Mouse (Mus musculus): Measurements from ENCODE around the gene Tmem176b.
"Not testable (repeated sequence)": the region's sequence is repeated elsewhere in the genome, so short reads cannot be mapped to it uniquely, and the experiment has no call there.

Tmem176b gene

DNA sequence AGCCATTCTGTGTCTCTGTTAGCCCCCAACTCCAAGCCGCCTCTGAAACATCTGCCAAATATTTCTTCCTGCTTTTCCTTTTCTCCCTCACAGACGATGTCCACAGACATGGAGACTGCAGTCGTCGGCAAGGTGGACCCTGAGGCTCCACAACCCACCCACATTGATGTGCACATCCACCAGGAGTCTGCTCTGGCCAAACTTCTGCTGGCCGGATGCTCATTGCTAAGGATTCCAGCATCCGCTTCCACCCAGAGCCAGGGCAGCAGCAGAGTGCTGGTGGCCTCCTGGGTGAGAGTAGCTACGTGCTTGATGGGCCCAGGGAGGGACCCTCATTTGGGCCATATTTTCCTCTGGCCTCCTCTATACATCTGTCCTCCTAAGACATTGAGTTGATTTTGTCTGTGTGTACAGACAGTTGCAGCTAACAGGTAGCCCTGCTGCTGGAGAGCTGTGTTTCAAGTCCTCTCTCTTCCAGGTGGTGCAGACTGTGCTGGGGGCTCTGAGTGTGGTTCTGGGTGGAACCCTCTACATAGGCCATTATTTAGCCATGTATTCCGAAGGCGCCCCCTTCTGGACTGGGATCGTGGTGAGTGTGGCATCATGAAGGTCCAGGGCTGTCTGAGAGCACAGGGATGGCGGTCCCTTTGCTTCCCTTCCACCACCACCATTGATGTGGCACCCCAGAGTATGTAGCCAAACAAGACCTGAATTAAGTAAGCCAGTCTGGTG, 981 bp upstream of the Tmem176b start:
- DNase-seq (ENCODE audit: extremely low spot score, low read depth, low spot score) = no peak

DNA sequence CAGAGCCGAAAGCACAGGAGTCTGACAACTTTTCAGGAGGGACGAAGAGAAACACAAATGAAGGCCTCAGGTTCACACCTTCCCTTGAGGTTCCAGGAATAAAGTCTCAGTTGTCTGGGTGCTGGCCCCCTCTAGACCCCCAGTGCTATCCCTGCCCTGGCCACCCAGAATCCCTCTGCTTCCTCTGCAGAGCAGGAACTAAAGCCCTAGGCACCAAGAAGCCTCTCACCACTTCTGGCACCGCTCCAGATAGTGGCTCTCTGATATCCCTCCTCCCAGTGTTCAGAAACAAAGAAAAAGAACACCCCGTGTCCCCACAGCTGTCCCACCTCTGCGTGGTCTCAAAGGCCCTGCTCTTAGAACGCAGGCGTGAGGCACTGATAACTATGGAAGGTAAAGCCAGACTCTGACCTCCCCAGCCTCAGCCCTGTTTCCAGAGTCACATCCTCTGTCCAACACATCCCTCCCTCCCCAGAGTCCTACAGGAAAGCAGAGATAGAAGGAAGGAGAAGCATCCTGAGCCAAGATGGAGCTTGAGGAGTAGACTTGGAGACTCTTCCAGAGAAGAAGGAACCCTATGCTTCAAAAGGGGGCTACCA, 826 bp downstream of the Tmem176b start, which contains the start of gene Tmem176a:
Tmem176a (plus strand) TSS at position 549 of the 599 bp plus-strand sequence.
- no peak for DNase-seq (ENCODE audit: extremely low spot score, low read depth, low spot score)

GRCm38 (mm10) chr6:48838321-48839080, 2.8 kb downstream of the Tmem176b start:
- DNase-seq (ENCODE audit: extremely low spot score, low read depth, low spot score) = no peak

- DNase-seq (ENCODE audit: extremely low spot score, low read depth, low spot score) = no peak
These were observed 3.8 kb downstream of the Tmem176b start for GRCm38 (mm10) chr6:48837516-48837915.

DNA sequence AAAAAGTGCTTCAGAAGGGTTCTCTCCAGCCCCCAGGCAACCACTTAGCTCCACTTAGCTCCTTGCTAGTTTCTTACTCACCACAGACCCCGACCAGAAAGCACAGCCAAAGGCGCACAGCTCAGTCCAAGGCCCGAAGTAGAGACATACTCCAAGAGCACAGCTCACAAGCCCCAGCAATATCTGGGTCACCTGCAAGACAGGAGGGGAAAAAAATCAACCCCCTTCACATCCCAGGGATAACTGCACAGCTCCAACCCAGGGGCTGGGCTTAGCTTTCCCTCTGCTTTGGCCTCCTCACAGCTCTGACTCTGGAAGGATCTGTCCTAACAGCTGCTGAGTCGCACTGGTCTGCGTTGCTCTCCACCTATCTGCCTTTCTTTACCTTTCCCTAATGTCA, 5.2 kb downstream of the Tmem176b start:
- DNase-seq (ENCODE audit: extremely low spot score, low read depth, low spot score) = no peak

- DNase-seq (ENCODE audit: extremely low spot score, low read depth, low spot score) = no peak
These were observed 6.1 kb downstream of the Tmem176b start for GRCm38 (mm10) chr6:48835241-48835640.

- DNase-seq (ENCODE audit: extremely low spot score, low read depth, low spot score) = no peak
These were observed 7.8 kb downstream of the Tmem176b start for GRCm38 (mm10) chr6:48833515-48833914.

DNA sequence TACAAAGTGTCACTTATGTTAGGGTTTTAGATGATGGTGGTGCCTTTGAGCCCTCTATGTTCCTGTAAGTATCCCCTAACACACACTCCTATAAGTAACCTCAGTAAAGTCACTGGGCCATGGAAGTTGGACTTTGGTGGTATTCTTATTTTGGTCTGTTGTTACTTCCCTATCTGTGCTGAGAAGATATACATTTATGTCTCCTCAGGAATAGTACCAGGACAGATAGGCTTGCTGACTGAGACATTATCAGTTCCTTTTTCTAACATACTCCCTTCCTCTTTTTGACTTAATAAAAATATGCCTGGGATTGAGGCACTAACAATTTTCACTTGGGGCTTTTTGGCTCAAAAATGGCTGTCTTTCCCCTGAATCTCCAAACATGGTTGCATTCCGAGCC, 8.9 kb downstream of the Tmem176b start:
- DNase-seq (ENCODE audit: extremely low spot score, low read depth, low spot score) = no peak

GRCm38 (mm10) chr6:48831141-48831540, 10.2 kb downstream of the Tmem176b start:
- no peak for DNase-seq (ENCODE audit: extremely low spot score, low read depth, low spot score)

DNA sequence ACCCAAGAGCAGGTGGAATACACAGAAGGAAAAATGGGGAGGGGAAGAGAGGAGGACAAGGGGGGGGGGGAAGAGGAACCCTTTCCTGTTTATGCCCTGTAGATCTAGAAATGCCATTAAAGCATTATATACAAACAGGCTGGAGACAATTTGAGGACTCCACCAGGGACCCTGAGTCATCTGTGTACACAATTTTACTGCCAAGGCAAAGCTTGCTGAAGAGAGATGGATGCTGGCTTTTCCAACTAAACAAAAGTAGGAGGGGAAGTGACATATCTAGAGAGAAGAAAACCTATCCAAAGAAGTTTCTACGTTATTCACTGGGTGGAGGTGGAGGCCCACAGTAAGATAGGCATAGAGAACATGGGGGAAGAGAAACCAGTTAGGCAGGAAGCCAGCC, 11.1 kb downstream of the Tmem176b start:
- no peak for DNase-seq (ENCODE audit: extremely low spot score, low read depth, low spot score)

- DNase-seq (ENCODE audit: extremely low spot score, low read depth, low spot score) = no peak
These were observed 11.6 kb downstream of the Tmem176b start for GRCm38 (mm10) chr6:48829651-48830050.

- no peak for DNase-seq (ENCODE audit: extremely low spot score, low read depth, low spot score)
These were observed 12.3 kb downstream of the Tmem176b start for GRCm38 (mm10) chr6:48828976-48829375.

GRCm38 (mm10) chr6:48825016-48825415, 16.3 kb downstream of the Tmem176b start:
- no peak for DNase-seq (ENCODE audit: extremely low spot score, low read depth, low spot score)

DNA sequence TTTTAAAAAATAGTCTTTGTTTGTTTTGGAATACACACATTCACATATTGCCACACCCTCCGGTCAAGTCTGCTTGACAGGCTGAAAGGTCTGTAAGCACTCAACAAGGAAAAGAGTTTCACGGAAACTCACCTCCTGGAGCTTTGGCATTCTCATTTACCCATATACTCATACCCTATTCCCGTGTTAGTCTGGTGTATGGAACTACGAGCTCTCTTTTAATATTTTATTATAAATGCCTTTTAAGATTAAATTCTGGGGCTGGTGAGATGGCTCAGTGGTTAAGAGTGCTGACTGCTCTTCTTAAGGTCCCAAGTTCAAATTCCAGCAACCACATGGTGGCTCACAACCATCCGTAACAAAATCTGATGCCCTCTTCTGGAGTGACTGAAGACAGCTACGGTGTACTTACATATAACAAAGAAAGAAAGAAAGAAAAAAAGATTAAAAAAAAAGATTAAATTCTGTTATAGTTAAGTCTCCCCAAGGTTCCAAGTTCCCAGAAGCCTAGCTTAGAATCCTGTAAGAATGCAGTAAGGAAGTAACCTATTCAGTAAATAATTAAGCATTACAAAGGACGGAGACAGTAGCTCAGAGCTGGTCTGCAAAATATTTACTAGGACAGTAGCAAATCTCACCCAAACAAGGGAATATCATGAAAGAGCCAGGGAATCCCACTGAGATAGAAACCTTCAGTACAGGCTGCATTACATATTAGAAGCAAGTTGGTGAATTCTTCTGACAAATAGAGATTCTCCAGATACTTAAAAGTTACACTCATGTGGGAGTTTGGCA, 19.1 kb downstream of the Tmem176b start:
- DNase-seq (ENCODE audit: extremely low spot score, low read depth, low spot score) = not testable (repeated sequence)

- peak; percentile 49 for DNase-seq (ENCODE audit: extremely low spot score, low read depth, low spot score)
These were observed 23.5 kb downstream of the Tmem176b start for GRCm38 (mm10) chr6:48817815-48818214.

DNA sequence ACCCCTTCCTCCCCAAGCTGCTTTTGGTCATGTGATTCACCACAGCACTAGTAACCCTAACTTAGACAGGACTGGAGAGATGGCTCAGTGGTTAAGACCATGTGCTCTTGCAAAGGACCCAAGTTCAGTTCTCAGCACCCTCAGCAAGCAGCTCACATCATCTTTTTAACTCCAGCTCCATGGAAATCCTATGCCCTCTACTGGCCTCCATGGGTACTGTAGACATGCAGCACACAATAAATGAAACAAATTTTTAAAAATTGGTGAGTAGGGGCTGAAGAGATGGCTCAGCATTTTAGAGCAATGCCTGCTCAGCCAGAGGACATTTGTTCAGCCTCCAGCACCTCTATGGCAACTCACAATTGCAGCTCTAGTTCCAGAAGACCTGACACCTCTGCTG, 26.3 kb downstream of the Tmem176b start:
- no peak for DNase-seq (ENCODE audit: extremely low spot score, low read depth, low spot score)

DNA sequence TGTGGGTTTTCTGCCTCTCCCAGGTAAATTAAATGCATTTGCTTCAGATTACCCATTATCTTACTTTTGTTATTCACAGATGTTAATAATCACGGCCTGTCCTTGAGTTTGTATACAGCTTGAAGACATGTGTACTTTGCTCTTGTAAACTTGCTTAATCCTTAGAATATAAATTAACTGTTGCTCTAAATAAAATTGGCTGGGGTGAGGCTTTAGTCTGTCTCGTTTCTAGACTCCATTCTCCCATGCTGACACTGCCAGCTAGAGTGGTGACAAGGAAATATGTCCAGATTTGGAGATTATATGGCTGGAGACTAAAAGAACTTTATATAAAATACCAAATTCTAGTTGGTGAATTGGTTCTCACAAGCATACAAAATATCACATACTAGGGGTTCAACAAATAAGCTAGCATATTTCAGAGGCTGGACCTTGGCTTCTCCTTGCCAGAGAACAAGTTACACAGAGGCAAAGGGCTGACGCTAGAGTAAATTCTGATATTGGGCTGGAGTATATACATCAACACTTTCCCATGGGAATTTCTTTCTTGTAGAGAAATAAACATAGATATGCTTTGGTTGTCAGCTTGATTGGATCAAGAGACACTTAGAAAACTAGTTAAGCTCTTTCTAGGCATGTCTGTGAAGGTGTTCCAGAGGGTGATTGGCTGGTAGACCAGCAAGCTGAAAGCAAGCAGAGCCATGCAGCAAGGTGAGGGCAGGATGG, 31.6 kb downstream of the Tmem176b start:
- no peak for DNase-seq (ENCODE audit: extremely low spot score, low read depth, low spot score)

- no peak for DNase-seq (ENCODE audit: extremely low spot score, low read depth, low spot score)
These were observed 34.5 kb downstream of the Tmem176b start for GRCm38 (mm10) chr6:48806746-48807145.

DNA sequence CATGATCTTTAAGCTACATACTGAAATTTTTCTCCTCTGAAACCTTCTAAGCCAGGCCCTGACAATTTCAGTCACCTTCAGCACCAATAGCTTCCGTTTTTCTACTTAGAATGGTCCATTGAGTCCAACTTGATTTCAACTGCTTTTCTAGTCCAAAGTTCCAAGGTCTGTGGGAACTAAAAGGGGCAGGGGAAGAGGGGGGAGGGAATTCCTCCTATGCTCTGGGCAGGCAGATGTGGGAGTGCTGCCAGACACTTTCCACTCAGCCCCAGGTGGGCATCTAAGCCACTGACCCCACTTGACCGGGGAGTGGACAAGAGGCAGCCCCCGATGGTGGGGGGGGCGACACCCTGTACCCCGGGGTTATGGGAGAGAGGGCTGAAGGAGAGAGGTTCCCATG, 37.0 kb downstream of the Tmem176b start:
- DNase-seq (ENCODE audit: extremely low spot score, low read depth, low spot score) = no peak

DNA sequence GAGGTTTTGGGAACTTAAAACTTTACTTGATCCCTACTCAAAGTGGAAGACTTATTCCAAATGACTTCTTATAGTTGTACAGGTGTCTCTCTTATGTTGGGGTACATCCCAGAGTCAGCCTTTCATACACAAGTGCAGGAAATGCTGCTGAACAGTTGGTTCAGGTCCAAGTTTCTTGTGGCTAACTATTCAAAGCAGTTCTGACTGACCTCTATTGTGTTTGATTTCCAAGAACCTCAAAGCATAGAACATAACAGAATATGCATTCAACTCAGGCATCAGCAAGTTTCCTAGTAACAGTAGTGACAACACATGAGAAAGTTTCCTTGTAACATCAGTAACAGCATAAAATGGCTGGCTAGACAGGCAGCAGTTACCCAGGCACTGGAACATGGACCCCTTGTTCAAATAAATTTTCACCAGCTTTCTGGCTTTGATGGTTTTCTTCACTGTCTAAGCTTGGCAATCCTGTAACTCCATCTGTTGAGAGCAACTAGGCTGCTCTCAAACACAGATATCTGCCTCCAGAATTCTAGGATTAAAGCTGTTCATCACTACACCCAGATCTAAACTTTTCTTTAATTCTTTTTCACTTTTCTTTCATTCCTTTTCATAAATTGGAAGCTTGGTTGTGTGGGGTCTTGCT, 37.8 kb downstream of the Tmem176b start:
- no peak for DNase-seq (ENCODE audit: extremely low spot score, low read depth, low spot score)

Measured in hindlimb bud, embryonic 11.5 days (tissue).